Mouse (Mus musculus) limb, embryonic 14.5 days (tissue): ENCODE data around the gene Myoz1. TPM values are rescaled to one million over a fixed set of nuclear protein-coding genes. Genes with fewer than 3 reads are reported as not detected.

ENCODE experiments used
- ATAC-seq: fragments of 200-750 bp; cut with Nextera tagmentation; 2 replicates; pipeline ENCODE4 v1.8.0; 2017; ENCODE audit warnings: low read depth, moderate number of reproducible peaks, moderate TSS enrichment; ENCODE audit not compliant: low FRiP score
- DNase-seq: peaks from one replicate; pipeline ENCODE4 v3.0.0-alpha.2; 2015; ENCODE audit warnings: low spot score
- H3K27ac ChIP-seq: fragments of 300-500 bp; sonication (generic); replicated peaks from 2 replicates; pipeline ENCODE4 v1.5.1; 2014; ENCODE audit warnings: low read depth, mild to moderate bottlenecking, low read length, moderate library complexity, mixed read lengths
- H3K27me3 ChIP-seq: fragments of 300-500 bp; sonication (generic); 2 replicates; pipeline ENCODE4 v1.6.1; 2014; ENCODE audit warnings: low read length, mixed read lengths; ENCODE audit not compliant: control insufficient read depth, insufficient read depth
- H3K36me3 ChIP-seq: fragments of 300-500 bp; sonication (generic); 2 replicates; pipeline ENCODE4 v1.6.1; 2014; ENCODE audit warnings: mild to moderate bottlenecking, low read length, moderate library complexity, mixed read lengths; ENCODE audit not compliant: control insufficient read depth, insufficient read depth
- H3K4me1 ChIP-seq: fragments of 300-500 bp; sonication (generic); 2 replicates; pipeline ENCODE4 v1.6.1; 2014; ENCODE audit warnings: antibody characterized with exemption, low read length, mixed read lengths; ENCODE audit not compliant: control insufficient read depth, insufficient read depth
- H3K4me2 ChIP-seq: fragments of 300-500 bp; sonication (generic); replicated peaks from 2 replicates; pipeline ENCODE4 v1.6.1; 2014; ENCODE audit warnings: low read depth, mild to moderate bottlenecking, low read length, moderate library complexity; ENCODE audit not compliant: severe bottlenecking
- H3K4me3 ChIP-seq: fragments of 300-500 bp; sonication (generic); replicated peaks from 2 replicates; pipeline ENCODE4 v1.5.1; 2014; ENCODE audit warnings: low read length
- H3K9ac ChIP-seq: fragments of 300-500 bp; sonication (generic); 2 replicates; pipeline ENCODE4 v1.6.1; 2014; ENCODE audit warnings: mild to moderate bottlenecking, low read depth, low read length, moderate library complexity; ENCODE audit not compliant: severe bottlenecking
- H3K9me3 ChIP-seq: fragments of 300-500 bp; sonication (generic); 2 replicates; pipeline ENCODE4 v1.6.1; 2016; ENCODE audit warnings: low read length; ENCODE audit not compliant: control insufficient read depth
- POLR2A ChIP-seq: fragments of 200-500 bp; IDR thresholded peaks from 2 replicates; pipeline ENCODE4 v1.8.0; 2012; ENCODE audit warnings: inconsistent platforms, mild to moderate bottlenecking, moderate library complexity, borderline replicate concordance; ENCODE audit not compliant: insufficient read depth, insufficient read length; ENCODE audit errors: extremely low read depth
- WGBS: fragments of 180-500 bp; shearing (Covaris S2); extraction: QIAGEN DNeasy Blood & Tissue Kit; methylation state at CpG from one replicate; pipeline ENCODE4 v1.1.7; 2014; 5-methylcytosine and 5-hydroxymethylcytosine counted together
- polyA plus RNA-seq, 2 experiments: library from polyadenylated mRNA; depleted of rRNA in 1 of 2; stranded (reverse) in 1 of 2; unstranded in 1 of 2; fragments of >200 nt; fragmentation: Nextera tagmentation in 1 of 2; extraction: Ambion mirVana in 1 of 2; gene quantifications; 2 replicates each; pipeline versions ENCODE4 v1.2.1 to v1.2.3; 2012 to 2014

Myoz1 gene
- polyA plus RNA-seq, 2 experiments: 8.5 to 9.7 TPM

DNA sequence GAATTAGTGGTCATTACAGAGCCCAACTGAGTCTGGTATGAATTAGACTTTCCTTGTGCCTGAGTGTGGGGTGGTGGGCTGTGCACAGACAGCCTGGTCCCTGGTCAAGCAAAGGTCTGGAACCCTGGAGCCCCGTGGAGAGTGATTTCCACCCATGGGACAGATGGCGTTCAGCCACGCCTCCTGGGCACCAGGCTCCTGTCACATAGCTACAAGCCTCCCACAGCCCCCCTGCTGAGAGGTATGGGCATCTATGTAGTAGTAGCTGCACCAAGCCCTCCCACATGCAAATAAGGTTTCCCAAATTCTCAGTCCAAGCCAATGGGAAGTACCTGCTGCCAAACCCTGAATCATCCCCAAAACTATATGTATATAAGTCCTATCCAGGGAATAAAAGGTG is 29.4 kb downstream of the Myoz1 start:
- DNase-seq (no peak), ATAC-seq (no peak)
- Histone ChIP-seq H3K4me3 (no peak overlapping the region), H3K4me1 (no peaks in the 10 kb centered on the region), H3K36me3 (peaks cover 6% of the 10 kb centered on the region; the same call in 1 of the 2 replicates), H3K9ac (no peak overlapping the region), H3K27ac (no peak overlapping the region), H3K9me3 (no peaks in the 10 kb centered on the region), H3K27me3 (no peaks in the 10 kb centered on the region), H3K4me2 (no peak overlapping the region)
- no peak for TF ChIP-seq POLR2A
- 44% methylated on average over 3 of the region's 3 CpGs for WGBS

DNA sequence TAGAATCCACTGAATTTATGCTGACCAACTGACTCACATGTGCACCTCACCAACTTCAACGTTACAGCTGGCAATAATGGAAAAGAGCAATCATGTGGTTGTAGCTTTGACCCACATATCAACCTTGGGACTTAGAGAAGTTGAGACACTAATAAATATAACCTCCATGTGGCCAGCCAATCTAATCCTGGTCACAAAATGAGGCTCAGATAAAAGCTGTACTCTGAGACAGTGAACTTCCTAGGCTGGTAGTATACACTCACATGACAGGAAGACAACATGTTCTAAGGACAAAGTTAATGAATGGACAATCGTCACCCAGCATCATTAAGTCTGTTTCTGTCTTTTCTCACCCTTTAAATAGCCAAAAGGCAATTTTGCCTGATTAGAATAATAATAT is 29.9 kb downstream of the Myoz1 start:
- 68% methylated on average over 2 of the region's 2 CpGs for WGBS
- no peak for ATAC-seq
- no peak for DNase-seq

DNA sequence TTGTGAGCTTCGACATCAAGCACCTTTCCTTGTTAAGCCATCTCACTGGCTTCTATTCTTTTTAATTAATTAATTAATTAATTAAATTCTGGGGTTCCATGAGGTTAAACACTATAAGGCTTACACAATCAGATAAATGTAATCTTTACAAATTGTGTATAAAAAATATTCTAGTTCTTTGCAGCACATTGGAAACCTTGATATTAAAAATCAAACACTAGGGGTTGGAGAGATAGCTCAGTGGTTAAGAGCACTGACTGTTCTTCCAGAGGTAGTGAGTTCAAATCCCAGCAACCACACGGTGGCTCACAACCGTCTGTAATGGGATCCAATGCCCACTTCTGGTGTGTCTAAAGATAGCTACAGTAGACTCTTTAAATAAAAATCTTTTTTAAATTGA is 33.4 kb downstream of the Myoz1 start:
- H3K9ac ChIP-seq: no peak overlapping the region
- H3K4me1 ChIP-seq: no peaks in the 10 kb centered on the region
- no peak overlapping the region for H3K4me3 ChIP-seq
- WGBS: 98% methylated on average over 3 of the region's 3 CpGs
- no peak for TF ChIP-seq POLR2A
- 0 out of 2 replicates have a peak, but pooled peaks cover 5% of the 10 kb centered on the region for H3K36me3 ChIP-seq
- ATAC-seq (no peak), DNase-seq (no peak)
- H3K4me2 ChIP-seq: no peak overlapping the region
- no peak overlapping the region for H3K27ac ChIP-seq
- H3K9me3 ChIP-seq: no peaks in the 10 kb centered on the region
- H3K27me3 ChIP-seq: no peaks in the 10 kb centered on the region

More for the DNA sequence above, 29.9 kb downstream of the Myoz1 start:
- peaks cover 6% of the 10 kb centered on the region; the same call in 1 of the 2 replicates for H3K36me3 ChIP-seq
- H3K9ac ChIP-seq: no peak overlapping the region
- no peak overlapping the region for H3K4me3 ChIP-seq
- H3K9me3 ChIP-seq: no peaks in the 10 kb centered on the region
- TF ChIP-seq POLR2A: no peak
- H3K4me1 ChIP-seq: no peaks in the 10 kb centered on the region
- H3K27ac ChIP-seq: no peak overlapping the region
- H3K27me3 ChIP-seq: no peaks in the 10 kb centered on the region
- no peak overlapping the region for H3K4me2 ChIP-seq

DNA sequence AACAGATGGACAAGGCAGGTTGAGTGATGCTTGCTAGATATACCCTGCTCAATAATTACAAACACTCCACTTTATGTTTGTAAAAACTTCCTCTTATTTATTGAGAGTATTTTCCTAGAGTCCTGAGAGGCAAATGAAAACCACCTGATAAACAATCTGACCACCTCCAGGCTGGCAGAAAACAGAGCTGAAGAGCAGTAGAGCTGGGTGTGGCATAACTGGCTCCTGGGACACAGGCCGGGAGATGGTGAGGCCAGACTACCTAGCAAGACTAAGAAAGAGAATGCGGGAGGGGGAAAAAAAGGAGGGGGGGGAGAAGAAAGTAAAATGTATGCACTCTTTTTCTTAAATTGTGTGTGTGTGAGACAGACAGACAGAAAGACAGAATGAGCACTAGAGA is 33.9 kb downstream of the Myoz1 start:
- no peak for TF ChIP-seq POLR2A
- no peaks in the 10 kb centered on the region for H3K4me1 ChIP-seq
- 61% methylated on average over 2 of the region's 2 CpGs for WGBS
- H3K9me3 ChIP-seq: no peaks in the 10 kb centered on the region
- no peaks in the 10 kb centered on the region for H3K27me3 ChIP-seq
- H3K4me3 ChIP-seq: no peak overlapping the region
- ATAC-seq: no peak
- no peak overlapping the region for H3K4me2 ChIP-seq
- H3K36me3 ChIP-seq: 0 out of 2 replicates have a peak, but pooled peaks cover 5% of the 10 kb centered on the region
- no peak overlapping the region for H3K27ac ChIP-seq
- no peak overlapping the region for H3K9ac ChIP-seq
- no peak for DNase-seq

DNA sequence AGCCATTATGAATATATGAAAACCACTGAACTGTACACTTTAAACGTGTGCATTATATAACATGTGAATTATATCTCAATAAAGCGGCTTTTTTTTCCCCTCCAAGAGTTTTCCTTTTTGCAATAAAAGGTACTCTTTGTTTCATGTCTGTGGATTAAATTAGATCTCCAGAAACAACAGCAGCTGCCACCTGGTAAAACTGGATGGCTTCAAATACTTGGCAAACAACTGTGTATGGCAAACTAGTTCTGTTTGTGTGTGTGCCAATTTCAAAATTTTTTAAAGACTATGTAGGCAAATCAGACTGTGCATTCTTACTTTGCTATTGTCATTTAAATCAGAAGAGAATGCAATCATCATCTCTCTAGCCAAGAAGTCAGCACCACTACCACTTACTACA is 34.4 kb downstream of the Myoz1 start:
- Histone ChIP-seq H3K27ac (no peak overlapping the region), H3K4me1 (no peaks in the 10 kb centered on the region), H3K36me3 (0 out of 2 replicates have a peak, but pooled peaks cover 5% of the 10 kb centered on the region), H3K4me2 (no peak overlapping the region), H3K9me3 (no peaks in the 10 kb centered on the region), H3K4me3 (no peak overlapping the region), H3K9ac (no peak overlapping the region), H3K27me3 (no peaks in the 10 kb centered on the region)
- DNase-seq (no peak), ATAC-seq (no peak)
- TF ChIP-seq POLR2A: no peak
- 53% methylated on average over 2 of the region's 2 CpGs for WGBS

DNA sequence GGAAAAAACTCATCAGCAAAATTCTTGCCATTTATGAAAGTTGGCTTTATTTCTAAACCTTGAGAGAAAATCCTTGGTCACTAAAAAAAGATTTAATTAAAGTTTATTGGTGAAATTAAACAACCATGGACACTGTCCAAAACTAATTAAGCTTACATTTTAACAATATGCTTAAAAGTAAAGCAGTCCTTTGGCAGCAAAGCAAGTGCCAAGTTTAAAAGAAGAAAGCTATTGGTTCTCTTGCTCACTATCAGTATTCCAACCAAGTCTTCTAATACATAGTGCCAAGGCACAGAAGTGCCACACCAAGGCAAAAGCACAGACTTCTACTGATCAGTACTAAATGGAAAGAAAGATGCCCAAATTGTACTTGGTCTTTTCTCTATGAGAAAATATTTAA is 37.2 kb downstream of the Myoz1 start:
- DNase-seq (peak; percentile 50), ATAC-seq (no peak)
- Histone ChIP-seq H3K4me1 (no peaks in the 10 kb centered on the region), H3K27me3 (no peaks in the 10 kb centered on the region), H3K4me2 (no peak overlapping the region), H3K4me3 (no peak overlapping the region), H3K27ac (no peak overlapping the region), H3K36me3 (0 out of 2 replicates have a peak, but pooled peaks cover 5% of the 10 kb centered on the region), H3K9ac (no peak overlapping the region), H3K9me3 (no peaks in the 10 kb centered on the region)
- TF ChIP-seq POLR2A: no peak
